Mouse (Mus musculus) heart, adult 8-10 months (tissue): ENCODE measurements at regions not wholly inside any gene's neighbourhood (a gene's known extent, or its start where the extent isn't known, plus 50 kb on each side); places are given as distances from the start of the nearest gene placed in this dataset.

Source experiments
- DNase-seq: peaks from one replicate; pipeline ENCODE4 v3.0.0; 2022; ENCODE audit warnings: low spot score

DNA sequence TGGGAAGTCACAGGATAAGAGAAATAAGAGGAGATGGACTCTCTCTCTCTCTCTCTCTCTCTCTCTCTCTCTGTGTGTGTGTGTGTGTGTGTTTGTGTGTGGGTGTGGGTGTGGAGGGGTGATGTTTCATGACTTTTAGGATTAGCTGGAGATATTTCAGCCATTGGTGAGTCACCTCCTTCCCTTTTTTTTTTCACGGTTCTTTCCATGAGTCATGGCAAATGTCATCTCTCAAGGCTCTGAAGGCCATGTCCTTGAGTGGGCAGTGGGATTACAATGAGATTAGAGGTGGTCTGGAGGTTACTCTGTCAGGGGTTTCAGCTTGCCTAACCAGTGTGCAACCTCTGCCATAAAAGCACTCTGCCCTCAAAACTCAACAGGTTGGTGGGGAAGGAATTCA, 329.3 kb downstream of the Phkb start:
- no peak for DNase-seq

- DNase-seq = no peak
Observed at GRCm38 (mm10) chr8:86164818-86165217, 324.1 kb downstream of the Phkb start.

GRCm38 (mm10) chr8:86159074-86159783, 318.5 kb downstream of the Phkb start:
- no peak for DNase-seq

GRCm38 (mm10) chr8:86147586-86147985, 306.8 kb downstream of the Phkb start:
- no peak for DNase-seq

GRCm38 (mm10) chr8:86125244-86125643, 284.5 kb downstream of the Phkb start:
- no peak for DNase-seq

DNA sequence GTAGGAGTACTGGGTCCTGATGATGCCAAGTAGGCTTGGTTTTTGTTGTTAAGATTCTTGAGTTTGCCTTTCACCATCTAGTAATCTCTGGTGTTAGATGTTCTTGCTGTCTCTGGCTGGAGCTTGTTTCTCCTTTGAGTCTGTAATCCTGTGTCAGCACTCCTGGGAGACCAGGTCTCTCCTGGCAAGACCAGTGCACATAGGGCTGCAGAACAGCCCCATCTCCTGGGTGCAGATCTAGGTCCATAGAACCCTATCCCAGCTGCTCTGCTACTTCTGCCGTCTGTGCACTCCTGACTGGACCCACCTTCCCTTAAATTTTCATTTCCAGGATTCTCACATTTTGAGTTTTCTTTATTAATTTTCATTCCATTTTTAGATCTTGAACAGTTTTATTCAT, 283.9 kb downstream of the Phkb start:
- DNase-seq = no peak
